In genomic region chr2:32575586-32576160, GRCm38 (mm10) we compare ENCODE assay signal across 8 mouse cellular contexts. TPM values are rescaled to one million over a fixed set of nuclear protein-coding genes. Genes with fewer than 3 reads are reported as not detected.
DNase-seq lines count a peak whose midpoint lies in the region; ATAC-seq lines count a peak whose summit lies in the region.

9430097D07Rik (minus strand) TSS chr2:32575684.

- 5% methylated on average over 28 of the region's 28 CpGs for WGBS in hindbrain, embryonic 12.5 days
- WGBS in limb, embryonic 13.5 days, result 6% methylated on average over 28 of the region's 28 CpGs
- 6% methylated on average over 28 of the region's 28 CpGs for WGBS in neural tube, embryonic 15.5 days

- peak within 1 kb of the TSS; percentile 51 for H3K4me3 ChIP-seq in hindbrain, embryonic 12.5 days
- H3K4me3 ChIP-seq in limb, embryonic 13.5 days, result peak within 1 kb of the TSS; percentile 50
- H3K4me3 ChIP-seq in neural tube, embryonic 15.5 days (replicated peaks), result peak within 1 kb of the TSS; percentile 51

- DNase-seq in heart, adult 11 months, result peak; percentile 92
- DNase-seq in heart, postnatal 10 days, result no peak
- peak; percentile 79 for DNase-seq in ES-CJ7 (ENCODE audit: low read depth, low spot score)
- peak; percentile 44 for DNase-seq in embryo, embryonic 11.5 days (ENCODE audit: low read depth, low spot score)
- DNase-seq in ovary, adult 18-20 months (ENCODE audit: low spot score), result no peak

- no peaks in the 10 kb centered on the region for H3K9me3 ChIP-seq in hindbrain, embryonic 12.5 days (replicated peaks)
- no peaks in the 10 kb centered on the region for H3K9me3 ChIP-seq in limb, embryonic 13.5 days
- no peaks in the 10 kb centered on the region for H3K9me3 ChIP-seq in neural tube, embryonic 15.5 days (replicated peaks)

- intact Hi-C loops in heart, postnatal 10 days (cut with DNase I), result no loop called here

- H3K4me1 ChIP-seq in hindbrain, embryonic 12.5 days, result peaks cover 25% of the 10 kb centered on the region
- peaks cover 22% of the 10 kb centered on the region for H3K4me1 ChIP-seq in limb, embryonic 13.5 days
- peaks cover 34% of the 10 kb centered on the region for H3K4me1 ChIP-seq in neural tube, embryonic 15.5 days

- peak; percentile 66 for ATAC-seq in hindbrain, embryonic 12.5 days (ENCODE audit: low FRiP score)
- peak; percentile 49; the same call in 1 of the 2 replicates for ATAC-seq in limb, embryonic 13.5 days (ENCODE audit: low FRiP score, low read depth)
- ATAC-seq in neural tube, embryonic 15.5 days (ENCODE audit: low FRiP score), result peak; percentile 85

- H3K27me3 ChIP-seq in hindbrain, embryonic 12.5 days, result peaks cover 37% of the 10 kb centered on the region
- H3K27me3 ChIP-seq in limb, embryonic 13.5 days, result peaks cover 40% of the 10 kb centered on the region
- peaks cover 20% of the 10 kb centered on the region; the same call in 1 of the 2 replicates for H3K27me3 ChIP-seq in neural tube, embryonic 15.5 days (replicated peaks)

- peak within 1 kb of the TSS; percentile 100 for H3K4me2 ChIP-seq in hindbrain, embryonic 12.5 days (replicated peaks)
- H3K4me2 ChIP-seq in limb, embryonic 13.5 days (replicated peaks), result peak within 1 kb of the TSS; percentile 87
- H3K4me2 ChIP-seq in neural tube, embryonic 15.5 days, result peak within 1 kb of the TSS; percentile 99

- no peak within 1 kb of the TSS for H3K27ac ChIP-seq in hindbrain, embryonic 12.5 days
- H3K27ac ChIP-seq in limb, embryonic 13.5 days, result no peak within 1 kb of the TSS
- peak within 1 kb of the TSS; percentile 51 for H3K27ac ChIP-seq in neural tube, embryonic 15.5 days (replicated peaks)

- H3K36me3 ChIP-seq in hindbrain, embryonic 12.5 days, result peaks cover 10% of the 10 kb centered on the region
- H3K36me3 ChIP-seq in limb, embryonic 13.5 days, result peaks cover 11% of the 10 kb centered on the region
- peaks cover 4% of the 10 kb centered on the region; the same call in 1 of the 2 replicates for H3K36me3 ChIP-seq in neural tube, embryonic 15.5 days

- peak within 1 kb of the TSS; percentile 64 for H3K9ac ChIP-seq in hindbrain, embryonic 12.5 days
- peak within 1 kb of the TSS; percentile 66 for H3K9ac ChIP-seq in limb, embryonic 13.5 days
- H3K9ac ChIP-seq in neural tube, embryonic 15.5 days (replicated peaks), result peak within 1 kb of the TSS; percentile 59

RNA-seq across cellular contexts. Expression of gene 9430097D07Rik, which starts in this region (rescaled TPM):
- not detected for total RNA-seq in heart, postnatal 10 days (2021)
- 0.31 and 0.56 TPM in 2 replicates for polyA plus RNA-seq in hindbrain, embryonic 12.5 days (2016; fragmentation: Nextera tagmentation; extraction: Ambion mirVana)
- polyA plus RNA-seq in limb, embryonic 13.5 days (2015; fragmentation: Nextera tagmentation; extraction: Ambion mirVana), result 0.19 and 0.23 TPM in 2 replicates
- polyA plus RNA-seq in neural tube, embryonic 15.5 days (2015; fragmentation: Nextera tagmentation; extraction: Ambion mirVana), result 0.59 and 0.99 TPM in 2 replicates

Comparison
In these comparisons a context has a peak if more than half of its experiments do, and no peak if none do; other contexts are left out.
1. DNase-seq: peak in heart, adult 11 months (single experiment), ES-CJ7 (single experiment) and embryo, embryonic 11.5 days (single experiment); none in heart, postnatal 10 days (0 of 2) and ovary, adult 18-20 months (single experiment).
2. Peak in ATAC-seq, H3K4me3 ChIP-seq, H3K9ac ChIP-seq and H3K4me2 ChIP-seq in hindbrain, embryonic 12.5 days; RNA of the gene not detected or under 1 TPM.
3. Peak in ATAC-seq, H3K4me3 ChIP-seq, H3K9ac ChIP-seq and H3K4me2 ChIP-seq in limb, embryonic 13.5 days; RNA of the gene not detected or under 1 TPM.
4. Peak in ATAC-seq, H3K4me3 ChIP-seq, H3K27ac ChIP-seq, H3K9ac ChIP-seq and H3K4me2 ChIP-seq in neural tube, embryonic 15.5 days; RNA of the gene not detected or under 1 TPM.
5. Peak in every context shown above with its lines, with median percentiles within 50 percentile points of each other: ATAC-seq, H3K4me2 ChIP-seq, H3K4me3 ChIP-seq and H3K9ac ChIP-seq.